Mouse (Mus musculus) C2C12 (cell line): ENCODE data around the gene Rpa2.

Experiments used
- CEBPB ChIP-seq: IDR thresholded peaks from one replicate; pipeline ENCODE4 v1.6.1; 2011; ENCODE audit warnings: low read depth, mild to moderate bottlenecking, control low read depth, moderate library complexity
- CTCF ChIP-seq: IDR thresholded peaks from one replicate; pipeline ENCODE4 v1.5.1; 2011; ENCODE audit not compliant: control insufficient read depth, insufficient read depth, insufficient read length

GRCm38 (mm10) chr4:132735894-132736293, 32.2 kb upstream of the Rpa2 start:
- TF ChIP-seq CEBPB, result no peak
- TF ChIP-seq CTCF, result no peak
